Mouse (Mus musculus): ENCODE measurements around the gene Ifitm2. TPM values are rescaled to one million over a fixed set of nuclear protein-coding genes. Genes with fewer than 3 reads are reported as not detected.
"Not testable (repeated sequence)": the region's sequence is repeated elsewhere in the genome, so short reads cannot be mapped to it uniquely, and the experiment has no call there.

The Ifitm2 gene
- polyA plus RNA-seq, 1 experiment, result 31.7 TPM

DNA sequence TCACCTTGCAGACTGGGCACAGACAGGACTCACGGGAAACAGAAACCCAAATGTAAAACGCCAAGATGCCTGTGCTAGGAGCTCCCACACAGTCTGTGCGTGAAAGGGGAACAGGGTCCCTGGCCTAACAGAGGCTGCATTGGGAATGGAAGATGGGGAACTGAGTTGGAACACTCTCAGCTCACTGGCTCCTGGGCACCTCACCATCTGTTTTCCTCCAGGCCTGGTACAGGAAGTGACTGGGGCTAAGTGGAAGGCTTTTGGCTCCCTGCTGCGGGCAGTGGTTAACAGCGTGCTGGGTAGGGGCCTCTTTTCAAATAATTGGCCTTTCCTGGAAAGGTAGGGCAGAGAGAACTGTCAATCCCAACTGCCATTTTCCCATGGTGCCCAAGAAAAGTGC lies 34.8 kb upstream of the Ifitm2 start:
- WGBS, result 37% methylated on average over 5 of the region's 5 CpGs
- no peak overlapping the region for H3K4me3 ChIP-seq (replicated peaks; ENCODE audit: insufficient read depth, low read depth, low read length)

DNA sequence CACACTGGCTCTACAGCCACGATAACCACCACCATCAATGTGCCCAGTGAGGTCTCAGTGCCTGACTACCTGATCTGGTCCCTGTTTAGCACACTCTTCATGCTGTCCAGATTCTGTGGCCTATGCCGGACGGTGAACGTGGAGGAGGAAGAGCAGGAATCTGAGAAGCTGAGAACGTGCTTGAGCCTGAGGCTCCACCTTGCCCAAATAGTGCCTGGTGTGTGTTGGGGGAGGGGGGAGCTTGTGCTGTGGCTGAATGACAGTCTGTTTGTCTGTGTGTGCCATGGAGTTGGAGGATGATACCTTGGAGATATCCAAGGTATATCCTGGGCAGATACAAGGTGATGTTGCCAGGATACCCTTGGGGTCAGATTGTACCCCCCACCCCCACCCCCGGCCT lies 34.4 kb upstream of the Ifitm2 start:
- 69% methylated on average over 6 of the region's 6 CpGs for WGBS

More for the DNA sequence above, 34.8 kb upstream of the Ifitm2 start:
- Histone ChIP-seq H3K27ac (ENCODE audit: insufficient read depth, low read length) (no peak overlapping the region), H3K4me1 (ENCODE audit: control insufficient read depth, insufficient read depth, low read length) (no peaks in the 10 kb centered on the region), H3K27me3 (ENCODE audit: control insufficient read depth, insufficient read depth, low read length) (no peaks in the 10 kb centered on the region)
- no peak for TF ChIP-seq CTCF (IDR thresholded peaks at IDR 0.05; ENCODE audit: borderline replicate concordance, insufficient read depth, low read depth, low read length)
- no peak for DNase-seq

DNA sequence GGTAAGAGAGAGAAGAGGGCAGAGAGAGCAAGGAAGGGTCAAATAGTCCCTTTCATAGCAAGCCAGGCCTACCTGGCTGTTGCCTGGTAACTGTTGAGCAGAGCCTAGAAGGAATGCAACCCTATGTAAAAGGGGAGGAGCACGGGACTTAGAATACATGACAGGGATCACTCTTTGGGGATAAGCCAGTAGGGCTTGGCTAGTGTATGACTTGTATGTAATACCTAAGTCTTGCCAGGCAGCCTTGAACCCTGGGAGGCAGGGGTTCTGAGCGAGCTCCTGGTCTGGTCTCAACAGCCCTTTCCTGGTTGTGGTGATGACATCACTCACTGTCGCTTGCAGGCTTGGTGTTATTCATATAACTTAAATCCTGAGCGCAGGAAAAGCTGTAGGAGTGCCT lies 33.2 kb upstream of the Ifitm2 start:
- Histone ChIP-seq H3K27me3 (ENCODE audit: control insufficient read depth, insufficient read depth, low read length) (no peaks in the 10 kb centered on the region), H3K27ac (ENCODE audit: insufficient read depth, low read length) (no peak overlapping the region), H3K4me3 (replicated peaks; ENCODE audit: insufficient read depth, low read depth, low read length) (no peak overlapping the region), H3K4me1 (ENCODE audit: control insufficient read depth, insufficient read depth, low read length) (no peaks in the 10 kb centered on the region)
- TF ChIP-seq POLR2A (IDR thresholded peaks at IDR 0.05; ENCODE audit: borderline replicate concordance, insufficient read depth, low read length) (no peak), CTCF (IDR thresholded peaks at IDR 0.05; ENCODE audit: borderline replicate concordance, insufficient read depth, low read depth, low read length) (no peak)
- WGBS, result 73% methylated on average over 4 of the region's 4 CpGs
- DNase-seq, result no peak

More for the DNA sequence above, 34.4 kb upstream of the Ifitm2 start:
- Histone ChIP-seq H3K4me1 (ENCODE audit: control insufficient read depth, insufficient read depth, low read length) (no peaks in the 10 kb centered on the region), H3K27me3 (ENCODE audit: control insufficient read depth, insufficient read depth, low read length) (no peaks in the 10 kb centered on the region), H3K27ac (ENCODE audit: insufficient read depth, low read length) (no peak overlapping the region), H3K4me3 (replicated peaks; ENCODE audit: insufficient read depth, low read depth, low read length) (no peak overlapping the region)
- no peak for DNase-seq
- TF ChIP-seq CTCF (IDR thresholded peaks at IDR 0.05; ENCODE audit: borderline replicate concordance, insufficient read depth, low read depth, low read length) (no peak), POLR2A (IDR thresholded peaks at IDR 0.05; ENCODE audit: borderline replicate concordance, insufficient read depth, low read length) (no peak)

DNA sequence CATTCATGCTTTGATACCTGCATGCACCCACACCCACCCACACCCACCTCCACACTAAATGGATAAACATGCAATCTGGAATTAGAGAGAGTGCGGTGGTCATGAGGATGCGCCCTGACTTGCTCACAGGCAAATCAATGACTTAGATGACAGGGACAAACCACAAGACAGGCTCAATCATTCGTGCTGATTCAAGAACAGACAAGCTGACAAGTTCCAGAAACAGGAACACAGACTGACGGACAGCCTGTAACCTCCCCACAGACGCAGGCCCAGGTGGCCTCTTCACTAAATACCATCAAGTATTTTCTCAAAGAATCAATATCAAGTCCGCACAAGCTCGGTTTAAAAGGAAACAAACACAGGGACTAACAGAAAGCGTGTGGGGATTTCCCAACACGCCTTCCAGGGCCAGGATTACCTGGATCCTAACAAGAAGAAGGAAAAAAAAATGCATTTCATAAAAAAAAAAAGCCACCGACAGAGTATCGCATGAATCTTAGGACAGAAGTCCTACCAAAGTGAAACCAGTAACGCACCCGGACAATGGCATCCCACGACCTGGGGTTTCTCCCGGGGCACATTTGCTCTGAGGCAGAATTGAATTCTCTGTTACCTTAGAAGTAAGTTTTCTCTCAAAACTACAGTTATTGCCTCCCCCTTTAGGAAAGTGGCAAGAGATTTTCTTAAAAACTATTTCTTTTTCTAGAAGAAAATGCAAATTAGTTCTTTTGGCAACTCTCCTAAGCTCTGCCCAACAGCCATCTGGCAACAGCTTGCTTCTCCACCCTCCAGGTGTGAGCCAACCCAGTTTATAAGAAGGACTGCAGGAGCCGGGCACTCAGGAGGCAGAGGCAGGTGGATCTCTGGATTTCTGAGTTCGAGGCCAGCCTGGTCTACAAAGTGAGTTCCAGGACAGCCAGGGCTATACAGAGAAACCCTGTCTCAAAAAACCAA lies 31.7 kb upstream of the Ifitm2 start:
- Histone ChIP-seq H3K27me3 (ENCODE audit: control insufficient read depth, insufficient read depth, low read length) (no peaks in the 10 kb centered on the region), H3K4me1 (ENCODE audit: control insufficient read depth, insufficient read depth, low read length) (no peaks in the 10 kb centered on the region), H3K27ac (ENCODE audit: insufficient read depth, low read length) (no peak overlapping the region), H3K4me3 (replicated peaks; ENCODE audit: insufficient read depth, low read depth, low read length) (no peak overlapping the region)
- no peak for DNase-seq
- TF ChIP-seq CTCF (IDR thresholded peaks at IDR 0.05; ENCODE audit: borderline replicate concordance, insufficient read depth, low read depth, low read length), result no peak
- no peak for TF ChIP-seq POLR2A (IDR thresholded peaks at IDR 0.05; ENCODE audit: borderline replicate concordance, insufficient read depth, low read length)
- 76% methylated on average over 17 of the region's 17 CpGs for WGBS

DNA sequence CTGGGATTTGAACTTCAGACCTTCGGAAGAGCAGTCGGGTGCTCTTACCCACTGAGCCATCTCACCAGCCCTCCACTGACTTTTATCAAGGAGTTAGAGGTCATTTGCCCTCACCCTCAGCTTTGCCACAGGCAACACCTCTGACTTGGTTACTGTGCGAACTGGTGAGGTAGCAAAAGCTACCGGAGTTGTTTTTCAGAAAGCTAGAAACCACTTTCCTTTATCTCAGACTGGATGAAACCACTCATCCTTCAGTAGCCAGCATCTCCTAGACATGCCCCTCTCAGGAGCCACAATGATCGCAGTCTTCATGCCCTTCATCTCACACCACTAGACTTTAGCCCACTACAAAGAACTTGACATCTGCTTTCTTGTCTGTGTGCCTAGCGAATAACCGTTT lies 27.2 kb upstream of the Ifitm2 start:
- H3K27ac ChIP-seq (ENCODE audit: insufficient read depth, low read length), result no peak overlapping the region
- WGBS, result 92% methylated on average over 7 of the region's 7 CpGs
- no peak for DNase-seq
- no peaks in the 10 kb centered on the region for H3K27me3 ChIP-seq (ENCODE audit: control insufficient read depth, insufficient read depth, low read length)
- TF ChIP-seq POLR2A (IDR thresholded peaks at IDR 0.05; ENCODE audit: borderline replicate concordance, insufficient read depth, low read length), result no peak
- no peak for TF ChIP-seq CTCF (IDR thresholded peaks at IDR 0.05; ENCODE audit: borderline replicate concordance, insufficient read depth, low read depth, low read length)
- H3K4me1 ChIP-seq (ENCODE audit: control insufficient read depth, insufficient read depth, low read length), result no peaks in the 10 kb centered on the region
- no peak overlapping the region for H3K4me3 ChIP-seq (replicated peaks; ENCODE audit: insufficient read depth, low read depth, low read length)

DNA sequence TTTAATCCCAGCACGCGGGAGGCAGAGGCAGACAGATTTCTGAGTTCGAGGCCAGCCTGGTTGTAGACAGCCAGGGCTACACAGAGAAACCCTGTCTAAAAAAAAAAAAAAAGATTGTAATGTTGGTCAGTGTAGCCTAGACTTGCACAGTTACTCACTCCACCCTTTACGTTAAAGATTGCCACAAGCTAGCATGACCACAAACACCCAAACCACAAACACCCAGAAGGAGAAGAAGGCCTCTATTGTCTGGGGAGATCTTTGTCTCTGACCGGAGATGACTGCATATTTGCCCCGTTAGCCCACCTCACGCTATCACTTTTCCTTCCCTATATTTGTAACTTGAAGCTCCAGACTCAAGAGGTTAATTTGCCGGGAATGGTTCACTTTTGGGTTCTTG lies 25.9 kb upstream of the Ifitm2 start:
- no peak for DNase-seq
- TF ChIP-seq POLR2A (IDR thresholded peaks at IDR 0.05; ENCODE audit: borderline replicate concordance, insufficient read depth, low read length), result no peak
- TF ChIP-seq CTCF (IDR thresholded peaks at IDR 0.05; ENCODE audit: borderline replicate concordance, insufficient read depth, low read depth, low read length), result no peak
- Histone ChIP-seq H3K27ac (ENCODE audit: insufficient read depth, low read length) (no peak overlapping the region), H3K4me3 (replicated peaks; ENCODE audit: insufficient read depth, low read depth, low read length) (no peak overlapping the region), H3K27me3 (ENCODE audit: control insufficient read depth, insufficient read depth, low read length) (no peaks in the 10 kb centered on the region), H3K4me1 (ENCODE audit: control insufficient read depth, insufficient read depth, low read length) (no peaks in the 10 kb centered on the region)
- 95% methylated on average over 8 of the region's 8 CpGs for WGBS

DNA sequence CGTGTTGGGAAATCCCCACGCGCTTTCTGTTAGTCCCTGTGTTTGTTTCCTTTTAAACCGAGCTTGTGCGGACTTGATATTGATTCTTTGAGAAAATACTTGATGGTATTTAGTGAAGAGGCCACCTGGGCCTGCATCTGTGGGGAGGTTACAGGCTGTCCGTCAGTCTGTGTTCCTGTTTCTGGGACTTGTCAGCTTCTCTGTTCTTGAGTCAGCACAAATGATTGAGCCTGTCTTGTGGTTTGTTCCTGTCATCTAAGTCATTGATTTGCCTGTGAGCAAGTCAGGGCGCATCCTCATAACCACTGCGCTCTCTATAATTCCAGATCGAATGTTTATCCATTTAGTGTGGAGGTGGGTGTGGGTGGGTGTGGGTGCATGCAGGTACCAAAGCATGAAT lies 20.9 kb upstream of the Ifitm2 start:
- WGBS, result 95% methylated on average over 9 of the region's 9 CpGs
- not testable (repeated sequence) for DNase-seq; H3K27ac ChIP-seq (ENCODE audit: insufficient read depth, low read length); H3K27me3 ChIP-seq (ENCODE audit: control insufficient read depth, insufficient read depth, low read length); H3K4me3 ChIP-seq (replicated peaks; ENCODE audit: insufficient read depth, low read depth, low read length); H3K4me1 ChIP-seq (ENCODE audit: control insufficient read depth, insufficient read depth, low read length)

DNA sequence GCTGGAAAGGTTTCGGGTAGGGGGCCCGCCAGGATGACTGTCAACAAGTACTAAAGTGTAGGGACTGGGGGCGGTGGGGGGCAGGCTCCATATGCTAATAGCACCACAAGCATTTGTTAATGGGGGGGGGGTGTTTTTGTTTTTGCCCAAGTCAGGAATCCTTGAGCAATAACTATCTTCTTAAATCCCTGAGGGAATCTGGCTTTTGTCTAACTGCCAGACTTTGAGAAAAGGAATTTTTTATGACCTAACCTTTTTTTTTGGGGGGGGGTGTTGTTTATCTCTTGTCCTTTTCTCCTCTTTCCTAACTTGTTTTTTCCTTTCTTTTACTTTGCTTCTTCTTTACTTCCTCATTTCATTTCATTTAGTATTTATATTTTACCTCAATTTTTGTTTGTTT lies 19.7 kb upstream of the Ifitm2 start:
- H3K4me3 ChIP-seq (replicated peaks; ENCODE audit: insufficient read depth, low read depth, low read length), result no peak overlapping the region
- TF ChIP-seq POLR2A (IDR thresholded peaks at IDR 0.05; ENCODE audit: borderline replicate concordance, insufficient read depth, low read length) (no peak), CTCF (IDR thresholded peaks at IDR 0.05; ENCODE audit: borderline replicate concordance, insufficient read depth, low read depth, low read length) (no peak)
- H3K27ac ChIP-seq (ENCODE audit: insufficient read depth, low read length), result no peak overlapping the region
- H3K4me1 ChIP-seq (ENCODE audit: control insufficient read depth, insufficient read depth, low read length), result no peaks in the 10 kb centered on the region
- no peak for DNase-seq
- WGBS, result 28% methylated on average over 3 of the region's 3 CpGs
- no peaks in the 10 kb centered on the region for H3K27me3 ChIP-seq (ENCODE audit: control insufficient read depth, insufficient read depth, low read length)
